Mouse (Mus musculus): Measurements from ENCODE around the gene Smarcad1.

- TF ChIP-seq CEBPB (IDR thresholded peaks at IDR 0.05; ENCODE audit: insufficient read depth, poor library complexity, severe bottlenecking) (peak; percentile 69; the same call in 1 of the 2 replicates), POLR2A (IDR thresholded peaks at IDR 0.05; ENCODE audit: insufficient read length, low read depth) (peak; percentile 64), E2F4 (IDR thresholded peaks at IDR 0.05; ENCODE audit: insufficient read depth) (peak; percentile 42), MYOD1 (IDR thresholded peaks at IDR 0.05; ENCODE audit: control insufficient read depth in 1 of 3, insufficient read length in 2 of 3, low read depth in 2 of 3) (no peak), MAX (IDR thresholded peaks at IDR 0.05; ENCODE audit: low read depth) (no peak)
These were observed at the start of gene Smarcad1 for GRCm38 (mm10) chr6:65042491-65043171.
